Mouse (Mus musculus) hindbrain, embryonic 12.5 days (tissue): Measurements from ENCODE around the gene Arhgap5. TPM values are rescaled to one million over a fixed set of nuclear protein-coding genes. Genes with fewer than 3 reads are reported as not detected.
"Not testable (repeated sequence)": the region's sequence is repeated elsewhere in the genome, so short reads cannot be mapped to it uniquely, and the experiment has no call there.

ENCODE experiments used
- ATAC-seq: fragments of 200-750 bp; cut with Nextera tagmentation; 2 replicates; pipeline ENCODE4 v1.8.0; 2017; ENCODE audit warnings: moderate TSS enrichment; ENCODE audit not compliant: low FRiP score
- H3K27ac ChIP-seq: fragments of 300-500 bp; sonication (generic); 2 replicates; pipeline ENCODE4 v1.5.1; 2016; ENCODE audit warnings: mild to moderate bottlenecking
- H3K27me3 ChIP-seq: fragments of 300-500 bp; sonication (generic); 2 replicates; pipeline ENCODE4 v1.6.1; 2016; ENCODE audit warnings: mild to moderate bottlenecking
- H3K36me3 ChIP-seq: fragments of 300-500 bp; sonication (generic); 2 replicates; pipeline ENCODE4 v1.6.1; 2016; ENCODE audit warnings: mild to moderate bottlenecking
- H3K4me1 ChIP-seq: fragments of 300-500 bp; sonication (generic); 2 replicates; pipeline ENCODE4 v1.6.1; 2016
- H3K4me2 ChIP-seq: fragments of 300-500 bp; sonication (generic); replicated peaks from 2 replicates; pipeline ENCODE4 v1.6.1; 2016; ENCODE audit warnings: mild to moderate bottlenecking
- H3K4me3 ChIP-seq: fragments of 300-500 bp; sonication (generic); 2 replicates; pipeline ENCODE4 v1.5.1; 2016; ENCODE audit warnings: mild to moderate bottlenecking
- H3K9ac ChIP-seq: fragments of 300-500 bp; sonication (generic); 2 replicates; pipeline ENCODE4 v1.6.1; 2016; ENCODE audit warnings: mild to moderate bottlenecking, moderate library complexity
- H3K9me3 ChIP-seq: fragments of 300-500 bp; sonication (generic); replicated peaks from 2 replicates; pipeline ENCODE4 v1.6.1; 2016; ENCODE audit warnings: mild to moderate bottlenecking
- WGBS: fragments of 180-500 bp; shearing (Covaris S2); methylation state at CpG from one replicate; pipeline ENCODE4 v1.1.7; 2016; 5-methylcytosine and 5-hydroxymethylcytosine counted together
- polyA plus RNA-seq: library from polyadenylated mRNA; unstranded; fragments of >200 nt; fragmentation: Nextera tagmentation; extraction: Ambion mirVana; gene quantifications from 2 replicates; pipeline ENCODE4 v1.2.1, GENCODE M21; 2016

The Arhgap5 gene
- polyA plus RNA-seq, 1 experiment from 2014 or later = 56.0 TPM

DNA sequence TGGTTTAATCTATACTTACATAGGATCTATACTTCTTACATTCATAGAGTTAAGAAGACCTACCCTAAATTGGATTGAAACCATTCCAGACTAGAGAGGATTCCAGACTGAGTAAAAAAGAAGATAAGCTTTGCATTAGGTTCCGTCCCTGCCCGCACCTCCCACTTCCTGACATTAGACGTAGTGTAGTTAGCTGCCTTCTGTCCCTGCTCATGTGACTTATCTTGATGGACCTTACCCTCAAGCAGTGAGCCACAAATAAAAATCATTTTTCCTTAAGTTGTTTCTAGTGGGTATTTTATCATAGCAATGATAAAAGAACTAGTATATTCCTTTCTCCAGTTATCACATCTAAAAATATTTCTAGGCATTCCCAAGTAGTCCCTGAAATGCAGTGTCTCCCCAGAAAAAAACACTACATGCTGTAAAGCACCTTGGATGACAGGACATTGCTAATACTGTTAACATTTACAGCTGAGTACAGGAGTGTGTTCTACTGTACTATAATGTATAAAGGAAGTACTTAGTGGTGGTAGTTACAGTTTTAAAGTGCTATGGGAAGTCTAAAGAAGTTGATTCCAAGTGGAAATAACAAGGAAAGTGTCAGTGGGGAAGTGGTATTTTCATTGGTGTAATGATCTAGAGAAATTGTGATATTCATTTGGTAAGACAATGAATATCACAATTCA is 51.6 kb downstream of the Arhgap5 start:
- WGBS = 84% methylated on average over 3 of the region's 3 CpGs
- H3K36me3 ChIP-seq = peaks cover 3% of the 10 kb centered on the region; the same call in 1 of the 2 replicates
- H3K9me3 ChIP-seq = no peaks in the 10 kb centered on the region
- H3K4me1 ChIP-seq = no peaks in the 10 kb centered on the region
- H3K4me3 ChIP-seq = no peak overlapping the region
- H3K27me3 ChIP-seq = no peaks in the 10 kb centered on the region
- H3K27ac ChIP-seq = no peak overlapping the region
- no peak overlapping the region for H3K9ac ChIP-seq
- H3K4me2 ChIP-seq = no peak overlapping the region
- no peak for ATAC-seq

DNA sequence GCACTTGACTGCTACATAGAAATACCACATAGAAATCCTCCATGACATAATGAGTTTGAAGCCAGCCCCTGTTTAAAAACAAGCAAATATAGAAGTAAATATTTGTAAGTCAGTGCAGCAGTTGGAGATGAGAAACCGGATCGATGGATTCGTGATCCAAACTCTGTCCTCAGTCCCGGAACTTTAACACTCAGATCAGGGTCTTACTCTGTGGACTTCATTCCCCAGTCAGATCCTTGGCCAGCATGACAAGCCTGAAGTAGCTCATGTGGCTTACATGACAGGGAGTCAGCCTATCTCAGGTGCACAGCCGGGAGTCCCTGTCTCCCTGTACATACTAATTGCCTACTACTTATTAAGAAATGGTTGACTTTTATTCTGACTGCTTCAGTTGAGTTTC is 61.9 kb downstream of the Arhgap5 start:
- H3K36me3 ChIP-seq = 0 out of 2 replicates have a peak, but pooled peaks cover 6% of the 10 kb centered on the region
- no peak overlapping the region for H3K4me2 ChIP-seq
- ATAC-seq = no peak
- no peak overlapping the region for H3K9ac ChIP-seq
- WGBS = 94% methylated on average over 5 of the region's 5 CpGs
- H3K27me3 ChIP-seq = no peaks in the 10 kb centered on the region
- no peaks in the 10 kb centered on the region for H3K9me3 ChIP-seq
- no peaks in the 10 kb centered on the region for H3K4me1 ChIP-seq
- no peak overlapping the region for H3K27ac ChIP-seq
- H3K4me3 ChIP-seq = no peak overlapping the region

DNA sequence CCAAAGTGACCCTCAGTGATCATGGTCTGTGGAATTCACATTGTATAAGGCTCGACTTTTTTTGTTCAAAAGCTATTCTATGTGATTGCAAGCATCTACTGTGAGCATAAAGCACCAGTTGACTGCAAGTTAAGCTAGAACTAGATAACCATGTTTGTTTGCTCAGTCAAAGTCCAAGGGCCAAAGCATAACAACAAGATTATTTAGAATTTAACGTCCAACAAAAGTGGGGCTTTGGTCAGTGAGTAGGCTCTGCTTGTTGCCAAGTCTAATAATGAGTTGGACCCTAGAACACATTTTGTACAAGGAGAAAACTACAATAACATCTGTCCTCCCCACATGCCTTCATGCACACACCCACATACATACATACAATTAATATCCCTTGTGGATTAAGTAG is 69.6 kb downstream of the Arhgap5 start:
- H3K9ac ChIP-seq = no peak overlapping the region
- no peak overlapping the region for H3K27ac ChIP-seq
- WGBS = 95% methylated on average over 2 of the region's 2 CpGs
- H3K36me3 ChIP-seq = no peaks in the 10 kb centered on the region
- no peak for ATAC-seq
- no peaks in the 10 kb centered on the region for H3K4me1 ChIP-seq
- no peak overlapping the region for H3K4me2 ChIP-seq
- no peaks in the 10 kb centered on the region for H3K27me3 ChIP-seq
- no peaks in the 10 kb centered on the region; the same call in 1 of the 2 replicates for H3K9me3 ChIP-seq
- no peak overlapping the region for H3K4me3 ChIP-seq

DNA sequence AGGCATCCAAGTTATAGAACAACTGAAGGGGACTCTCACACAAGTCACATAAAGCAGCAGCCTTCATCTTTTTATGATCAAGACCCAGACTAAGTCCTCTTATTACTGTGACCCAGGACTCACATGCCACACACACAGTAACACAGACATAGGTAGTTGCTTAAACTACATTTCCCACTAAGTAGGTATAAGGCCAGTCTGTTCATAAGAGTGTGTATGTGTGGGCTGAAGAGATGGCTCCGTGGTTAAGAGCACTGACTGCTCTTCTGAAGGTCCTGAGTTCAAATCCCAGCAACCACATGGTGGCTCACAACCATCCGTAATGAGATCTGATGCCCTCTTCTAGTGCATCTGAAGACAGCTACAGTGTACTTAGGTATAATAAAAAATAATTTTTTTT is 82.7 kb downstream of the Arhgap5 start:
- not testable (repeated sequence) for H3K4me1 ChIP-seq, H3K27me3 ChIP-seq, H3K27ac ChIP-seq, H3K4me2 ChIP-seq, H3K36me3 ChIP-seq, ATAC-seq, H3K9ac ChIP-seq, H3K9me3 ChIP-seq, H3K4me3 ChIP-seq
- WGBS = 77% methylated on average over 2 of the region's 2 CpGs

DNA sequence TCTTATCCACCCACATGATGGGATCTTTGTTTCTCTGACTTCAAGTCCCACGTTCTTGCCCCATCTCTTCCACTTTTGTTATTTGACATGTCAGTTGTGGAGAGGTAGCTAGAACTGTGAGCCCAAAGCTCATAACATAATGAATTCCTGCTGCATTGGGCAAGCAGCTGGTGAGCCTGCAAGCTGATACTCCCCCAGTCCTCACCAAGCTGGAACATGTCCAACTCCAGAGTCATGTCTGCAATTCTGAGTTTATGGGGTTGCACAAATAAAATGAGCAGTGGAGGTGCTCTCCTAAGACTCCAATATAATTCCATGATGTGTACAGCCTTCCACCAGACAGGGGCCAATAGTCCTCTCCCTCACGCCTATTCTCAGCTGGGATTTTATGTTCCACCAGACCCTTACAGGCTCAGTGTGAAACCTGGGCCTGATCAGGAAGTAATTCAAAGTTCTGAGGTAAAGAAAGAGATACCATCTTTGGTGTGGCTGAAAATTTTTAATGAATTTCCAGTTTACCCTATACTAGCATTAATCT is 83.8 kb downstream of the Arhgap5 start:
- Histone ChIP-seq H3K9me3 (no peaks in the 10 kb centered on the region), H3K4me2 (no peak overlapping the region), H3K27me3 (no peaks in the 10 kb centered on the region), H3K9ac (no peak overlapping the region), H3K4me3 (no peak overlapping the region), H3K4me1 (no peaks in the 10 kb centered on the region), H3K27ac (no peak overlapping the region), H3K36me3 (no peaks in the 10 kb centered on the region)
- ATAC-seq = no peak
- 82% methylated on average over 2 of the region's 2 CpGs for WGBS

DNA sequence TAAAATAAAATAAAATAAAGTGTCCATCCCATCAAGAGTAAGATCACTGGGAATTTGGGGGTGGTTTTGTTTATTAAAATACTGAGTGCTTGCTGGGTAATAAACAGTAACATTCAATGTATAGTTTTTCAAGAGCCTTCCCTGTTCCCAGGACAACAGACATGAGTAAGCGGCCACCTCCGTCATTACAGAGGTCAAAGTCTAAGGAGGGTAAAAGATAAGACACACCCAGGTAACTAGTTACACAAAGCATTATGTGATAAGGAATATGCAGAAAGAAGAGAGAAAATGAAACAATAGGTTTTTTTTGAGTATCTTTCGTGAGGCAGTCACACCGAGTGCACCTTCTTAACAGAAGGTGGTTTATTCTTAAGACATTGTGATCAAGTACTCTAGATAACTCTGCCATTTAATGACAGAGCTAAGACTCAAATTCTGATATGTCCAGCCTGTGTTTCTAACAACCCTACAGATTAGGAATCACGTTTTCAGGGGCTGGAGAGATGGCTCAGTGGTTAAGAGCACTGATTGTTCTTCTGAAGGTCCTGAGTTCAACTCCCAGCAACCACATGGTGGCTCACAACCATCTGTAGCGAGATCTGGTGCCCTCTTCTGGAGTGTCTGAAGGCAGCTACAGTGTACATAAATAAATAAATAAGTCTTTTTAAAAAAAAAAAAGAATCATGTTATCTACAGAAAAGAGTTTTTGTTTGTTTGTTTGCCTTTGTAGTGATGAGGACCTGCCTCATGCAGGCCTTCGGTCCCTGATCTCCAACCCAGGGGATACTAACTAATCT is 91.8 kb downstream of the Arhgap5 start:
- H3K27ac ChIP-seq = no peak overlapping the region
- H3K36me3 ChIP-seq = no peaks in the 10 kb centered on the region
- H3K4me2 ChIP-seq = no peak overlapping the region
- H3K9me3 ChIP-seq = no peaks in the 10 kb centered on the region
- no peaks in the 10 kb centered on the region for H3K4me1 ChIP-seq
- no peak overlapping the region for H3K4me3 ChIP-seq
- H3K27me3 ChIP-seq = no peaks in the 10 kb centered on the region
- no peak overlapping the region for H3K9ac ChIP-seq
- ATAC-seq = no peak
- whole genome bisulfite sequencing = 85% methylated on average over 7 of the region's 7 CpGs

DNA sequence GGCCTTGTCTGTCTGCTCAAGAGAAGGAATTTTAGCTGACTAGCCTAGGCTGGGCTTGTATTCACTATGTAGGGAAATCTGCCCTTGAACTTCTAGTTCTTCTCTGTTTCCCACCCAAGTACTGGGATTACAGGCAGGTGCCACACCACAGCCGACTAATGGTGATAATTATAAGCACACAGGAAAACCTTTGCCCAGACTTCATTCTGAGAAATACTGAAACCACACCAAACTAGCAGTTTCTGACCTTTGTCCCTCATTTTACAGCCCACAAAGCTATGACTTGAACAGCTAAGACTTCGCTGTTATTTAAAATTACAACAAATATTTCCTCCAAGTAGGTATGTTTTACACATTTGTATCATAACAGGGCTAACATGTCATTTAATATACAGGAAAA is 98.7 kb downstream of the Arhgap5 start:
- Histone ChIP-seq H3K9ac (peak overlapping the region; percentile 77; the same call in 1 of the 2 replicates), H3K4me3 (peak overlapping the region; percentile 88), H3K4me1 (peaks cover 4% of the 10 kb centered on the region), H3K9me3 (no peaks in the 10 kb centered on the region), H3K27me3 (no peaks in the 10 kb centered on the region), H3K4me2 (peak overlapping the region; percentile 80), H3K36me3 (no peaks in the 10 kb centered on the region), H3K27ac (no peak overlapping the region)
- 46% methylated on average over 2 of the region's 2 CpGs for WGBS
- ATAC-seq = no peak

DNA sequence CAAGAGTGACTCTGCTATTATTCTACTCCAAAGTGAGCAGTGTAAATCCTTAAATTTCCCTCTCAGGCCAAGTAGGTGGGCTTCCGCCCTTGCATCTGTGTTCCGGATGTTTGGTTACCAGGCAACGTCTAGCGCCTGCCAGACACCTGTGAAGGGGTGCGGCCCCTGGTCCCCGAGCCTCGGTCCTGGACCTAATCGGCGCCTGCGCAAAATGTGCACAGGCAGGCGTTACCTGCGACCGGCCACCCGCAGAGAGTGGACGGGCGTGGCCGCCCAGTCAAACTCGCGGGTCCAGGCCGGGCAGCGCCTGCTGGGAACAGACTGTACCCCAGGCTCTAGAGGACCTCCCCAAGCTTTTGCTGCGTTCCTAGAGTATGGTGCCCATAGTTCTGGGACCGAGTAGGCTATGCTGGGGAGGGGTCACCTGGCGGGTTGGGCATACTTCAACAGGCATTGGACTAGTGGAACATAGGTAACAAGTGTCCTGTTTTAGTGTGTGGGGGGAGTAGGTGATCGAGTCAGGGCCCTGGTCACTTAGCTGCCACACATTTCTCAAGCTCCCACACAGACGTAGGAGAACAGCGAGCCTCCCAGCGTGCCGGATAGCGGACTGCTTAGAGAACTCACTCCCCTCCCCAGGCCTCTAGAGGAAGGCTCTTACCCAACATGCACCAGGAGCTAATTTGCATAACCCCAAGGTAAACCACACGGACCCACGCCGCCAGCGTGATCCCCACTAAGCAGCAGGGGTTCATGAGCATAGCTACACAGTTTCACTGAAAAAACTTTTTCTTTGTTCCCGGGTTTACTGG is 99.3 kb downstream of the Arhgap5 start:
- Histone ChIP-seq H3K4me1 (peaks cover 4% of the 10 kb centered on the region), H3K36me3 (no peaks in the 10 kb centered on the region), H3K27me3 (no peaks in the 10 kb centered on the region), H3K9ac (peak overlapping the region; percentile 77), H3K4me3 (peak overlapping the region; percentile 88), H3K4me2 (peak overlapping the region; percentile 80), H3K27ac (peak overlapping the region; percentile 89), H3K9me3 (no peaks in the 10 kb centered on the region)
- under 1% methylated on average over 35 of the region's 35 CpGs for WGBS
- peak; percentile 90 for ATAC-seq

DNA sequence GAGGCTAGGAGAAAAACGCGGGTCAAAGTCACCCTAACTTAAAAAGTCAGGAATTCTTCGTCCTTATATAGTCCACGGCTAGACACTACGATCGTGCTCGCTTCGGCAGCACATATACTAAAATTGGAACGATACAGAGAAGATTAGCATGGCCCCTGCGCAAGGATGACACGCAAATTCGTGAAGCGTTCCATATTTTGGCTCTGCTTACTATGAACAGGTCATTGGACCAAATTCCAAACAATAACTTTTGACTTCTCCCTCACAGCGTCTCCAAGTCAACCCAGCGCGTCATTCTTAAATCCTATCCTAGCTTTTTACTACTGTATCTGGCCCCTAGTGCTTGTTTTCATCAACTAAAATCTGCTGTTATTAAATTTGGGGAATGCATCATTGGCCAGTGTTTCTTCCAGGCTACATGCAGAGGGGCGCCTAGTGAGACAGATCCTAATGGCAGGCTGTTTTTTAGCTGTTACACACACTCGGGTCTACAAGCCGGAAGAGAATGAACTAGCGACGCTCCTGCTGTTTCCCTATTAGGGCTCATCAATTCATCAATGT is 100.0 kb downstream of the Arhgap5 start:
- Histone ChIP-seq H3K9me3 (no peaks in the 10 kb centered on the region), H3K27ac (peak overlapping the region; percentile 89), H3K4me1 (peaks cover 4% of the 10 kb centered on the region), H3K4me3 (peak overlapping the region; percentile 88), H3K36me3 (no peaks in the 10 kb centered on the region), H3K27me3 (no peaks in the 10 kb centered on the region), H3K4me2 (peak overlapping the region; percentile 80), H3K9ac (peak overlapping the region; percentile 77)
- ATAC-seq = peak; percentile 86
- WGBS = under 1% methylated on average over 21 of the region's 21 CpGs

DNA sequence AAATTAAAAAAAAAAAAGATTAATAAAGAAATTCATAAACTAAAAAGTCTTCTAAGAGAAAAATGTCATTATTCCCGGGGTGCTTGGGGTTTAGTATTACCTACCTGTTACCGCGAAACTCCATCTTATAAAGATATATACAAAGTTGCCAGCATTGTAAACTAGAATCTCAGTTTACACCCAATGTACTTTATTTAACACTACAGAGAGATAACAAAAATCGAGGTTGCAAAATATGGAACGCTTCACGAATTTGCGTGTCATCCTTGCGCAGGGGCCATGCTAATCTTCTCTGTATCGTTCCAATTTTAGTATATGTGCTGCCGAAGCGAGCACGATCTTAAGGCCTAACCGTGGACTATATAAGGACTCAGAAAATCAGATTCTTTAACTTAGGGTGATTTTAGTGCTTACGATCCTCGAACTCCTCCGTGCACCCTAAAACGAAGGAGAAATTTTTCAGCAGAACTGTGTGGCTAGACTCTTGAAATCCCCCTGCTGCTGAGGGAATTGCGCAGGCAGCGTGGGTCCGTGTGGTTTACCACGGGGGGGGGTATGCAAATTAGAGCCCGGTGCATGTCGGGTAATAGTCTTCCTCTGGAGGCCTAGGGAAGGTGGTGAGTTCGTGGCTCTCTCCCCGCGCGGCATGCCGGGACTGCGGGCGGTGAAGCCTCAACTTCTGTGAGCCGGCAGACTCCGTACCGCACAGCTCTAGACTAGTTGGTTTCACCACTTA is 100.7 kb downstream of the Arhgap5 start:
- ATAC-seq = peak; percentile 89
- under 1% methylated on average over 33 of the region's 33 CpGs for WGBS
- H3K9ac ChIP-seq = peak overlapping the region; percentile 77
- H3K27me3 ChIP-seq = no peaks in the 10 kb centered on the region
- H3K9me3 ChIP-seq = no peaks in the 10 kb centered on the region
- H3K4me2 ChIP-seq = peak overlapping the region; percentile 80
- H3K36me3 ChIP-seq = no peaks in the 10 kb centered on the region
- H3K4me1 ChIP-seq = peaks cover 4% of the 10 kb centered on the region
- H3K4me3 ChIP-seq = peak overlapping the region; percentile 88
- peak overlapping the region; percentile 89 for H3K27ac ChIP-seq

DNA sequence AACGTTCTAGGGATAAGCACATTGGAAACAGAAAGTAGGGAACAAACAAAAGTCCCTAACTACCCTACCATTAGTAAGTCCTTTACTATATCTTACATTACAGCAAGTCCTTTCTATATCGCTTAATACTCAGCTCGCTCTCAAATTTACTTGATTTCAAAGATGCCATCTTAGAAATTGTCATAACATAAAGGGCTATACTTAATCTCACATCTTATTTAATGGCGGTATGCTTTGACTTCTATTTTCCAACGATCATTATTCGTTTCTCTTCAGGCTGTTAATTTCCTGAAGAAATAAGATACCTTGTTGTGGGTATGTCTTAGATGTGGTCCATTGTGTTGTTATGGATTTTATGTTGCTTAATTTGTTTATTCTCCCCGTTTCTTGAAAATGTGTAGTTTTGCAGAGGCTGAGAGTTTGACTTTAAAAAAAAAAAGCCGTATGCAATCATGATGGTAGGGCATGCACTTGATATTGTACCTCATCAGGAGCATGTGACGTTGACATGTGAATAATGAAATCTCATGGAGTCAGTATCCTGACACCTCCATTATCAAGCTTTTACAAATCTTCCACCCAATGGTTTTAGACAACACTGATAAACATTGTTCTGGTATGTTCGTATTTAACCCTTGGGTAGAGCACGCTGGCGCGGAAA is 101.3 kb downstream of the Arhgap5 start:
- Histone ChIP-seq H3K4me2 (peak overlapping the region; percentile 80), H3K4me3 (peak overlapping the region; percentile 88), H3K4me1 (peaks cover 4% of the 10 kb centered on the region), H3K27ac (peak overlapping the region; percentile 89), H3K36me3 (no peaks in the 10 kb centered on the region), H3K27me3 (no peaks in the 10 kb centered on the region), H3K9ac (peak overlapping the region; percentile 13; the same call in 1 of the 2 replicates), H3K9me3 (no peaks in the 10 kb centered on the region)
- 54% methylated on average over 13 of the region's 13 CpGs for WGBS
- ATAC-seq = no peak
